Mouse (Mus musculus) right cerebral cortex, postnatal 36 days (tissue): Measurements from ENCODE around the gene Ndfip2.
A peak's percentile ranks its signal among the peaks of the same experiment; 100 is the strongest.

Source experiments
- DNase-seq, 2 experiments: peaks; one replicate each; pipeline ENCODE4 v3.0.0; 2022; ENCODE audit warnings: low spot score in 2 of 2, mixed read lengths in 1 of 2

The Ndfip2 gene

DNA sequence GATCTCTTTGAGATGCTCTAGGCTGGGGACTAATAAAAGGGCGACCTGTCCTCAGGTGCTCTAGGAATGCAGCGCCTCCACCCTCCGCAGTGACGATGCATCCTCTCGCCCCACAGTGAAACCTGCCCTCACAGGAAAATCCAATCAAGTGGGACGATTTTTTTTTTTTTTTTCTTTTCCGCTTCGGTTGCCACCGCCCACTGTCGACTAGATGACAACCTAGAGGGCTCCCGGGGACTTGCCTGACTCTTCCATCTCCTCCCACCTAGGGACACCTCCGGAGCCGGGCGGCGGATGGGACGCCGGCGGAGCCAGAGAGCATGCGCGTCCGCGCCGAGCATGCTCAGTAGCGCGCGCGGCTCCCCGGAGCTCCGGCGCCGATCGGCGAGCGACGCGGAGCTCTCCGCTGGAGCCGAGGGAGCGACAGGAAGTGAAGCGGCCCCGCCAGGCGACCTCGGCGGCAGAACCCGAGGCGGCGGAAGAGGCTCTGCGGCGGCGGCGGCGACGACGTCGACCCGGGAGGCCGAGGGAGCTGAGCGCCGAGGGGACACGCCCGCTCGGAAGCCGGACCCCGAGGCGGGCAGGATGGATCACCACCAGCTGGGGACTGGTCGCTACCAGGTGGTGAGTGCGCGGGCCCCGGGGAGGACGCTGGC lies at the start of gene Ndfip2:
Gene Ndfip2 (plus strand): TSS at position 195 of the 656 bp plus-strand sequence.
- DNase-seq, result peak; percentile 84

DNA sequence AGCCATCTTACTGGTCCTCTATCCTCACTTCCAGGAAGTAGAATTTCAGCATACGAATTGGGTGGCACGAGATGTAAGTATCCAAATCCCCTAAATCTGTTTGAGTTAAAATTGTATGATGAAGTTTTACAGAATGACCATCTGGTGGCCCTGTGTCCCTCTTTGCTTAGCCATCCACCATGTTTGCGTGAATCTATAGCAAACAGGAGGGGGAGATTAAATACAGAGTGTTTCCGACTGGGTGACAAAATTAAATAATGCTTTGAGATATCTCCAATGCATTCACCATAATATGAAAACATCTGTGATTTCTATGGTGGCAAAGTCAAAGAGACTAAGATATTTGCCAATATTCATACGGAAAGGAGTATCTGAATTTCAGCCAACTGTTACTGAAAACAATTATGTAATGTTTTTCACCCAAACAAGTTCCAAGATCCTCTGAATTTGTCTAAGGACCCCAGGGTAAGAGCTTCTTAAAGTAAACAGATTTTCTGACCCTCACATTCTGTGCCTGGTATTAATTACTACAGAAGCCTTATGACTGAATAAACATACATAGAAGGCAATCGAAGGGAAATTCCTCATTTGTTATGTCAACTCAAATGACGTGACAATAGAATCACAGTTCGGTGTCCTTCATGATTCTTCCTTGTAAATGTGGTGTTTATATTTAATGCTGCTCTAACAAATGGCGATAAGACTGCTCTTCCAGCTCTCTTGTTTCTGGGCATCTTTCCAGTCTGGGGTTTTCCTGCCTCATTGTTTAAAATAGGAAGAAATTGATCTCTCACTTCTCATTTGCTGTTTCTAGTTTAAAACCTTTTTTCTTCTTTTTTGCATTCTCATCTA lies 38.6 kb upstream of the Ndfip2 start:
- DNase-seq, result no peak

DNA sequence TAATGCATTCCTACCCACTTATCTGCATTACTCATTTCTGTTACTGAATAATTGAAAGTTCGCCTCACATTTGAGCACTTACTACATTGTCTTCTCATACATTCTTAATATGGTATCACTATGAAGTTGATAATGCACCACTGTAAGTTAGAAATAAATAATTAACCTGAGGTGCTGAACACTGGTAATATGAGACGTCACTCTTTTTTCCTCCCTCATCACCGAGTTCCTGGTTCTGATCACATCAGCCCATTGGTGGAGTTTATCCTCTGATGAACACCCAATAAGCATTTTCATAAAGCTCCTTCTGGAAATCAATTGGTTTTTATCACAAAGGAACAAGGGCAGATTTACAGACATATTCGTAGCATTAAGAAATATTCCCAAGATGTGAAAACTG lies 36.1 kb upstream of the Ndfip2 start:
- DNase-seq, result no peak

DNA sequence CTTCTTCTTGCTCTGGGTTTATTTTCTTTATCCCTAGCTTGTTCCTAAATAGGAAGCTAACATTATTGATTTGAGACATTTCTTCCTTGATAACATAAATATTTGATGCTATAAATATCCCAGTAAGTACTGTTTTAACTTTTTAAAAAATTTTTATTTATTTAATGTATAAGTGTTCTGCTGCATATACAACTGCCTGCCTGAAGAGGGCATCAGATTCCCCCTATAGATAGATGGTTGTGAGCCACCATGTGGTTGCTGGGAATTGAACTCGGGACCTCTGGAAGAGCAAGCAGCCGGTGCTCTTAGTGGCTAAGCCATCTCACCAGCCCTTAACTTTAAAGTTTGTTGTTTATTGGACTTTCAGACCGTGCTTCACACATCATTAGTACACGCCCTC lies 32.6 kb upstream of the Ndfip2 start:
- DNase-seq, result no peak

DNA sequence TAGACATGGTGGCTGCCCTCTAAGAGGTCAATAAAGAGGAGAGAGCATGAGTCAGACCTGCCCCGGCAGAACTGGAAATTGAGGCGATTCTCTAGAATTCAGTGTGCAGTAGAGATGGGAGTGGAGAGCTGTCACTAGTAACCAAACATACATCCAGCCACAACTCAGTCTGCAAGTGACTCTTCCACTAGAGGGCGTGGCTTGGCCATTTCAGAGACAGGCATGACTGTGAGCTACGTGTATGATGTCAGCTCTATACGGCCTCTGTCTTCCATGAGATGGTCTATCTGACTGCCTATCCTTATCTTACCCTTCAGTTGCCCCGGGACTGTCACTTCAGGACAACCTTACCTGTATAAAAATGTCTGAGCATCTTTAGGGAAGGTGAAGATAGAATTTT lies 26.0 kb upstream of the Ndfip2 start:
- DNase-seq, result peak in 1 of 2 experiments; percentile 27

DNA sequence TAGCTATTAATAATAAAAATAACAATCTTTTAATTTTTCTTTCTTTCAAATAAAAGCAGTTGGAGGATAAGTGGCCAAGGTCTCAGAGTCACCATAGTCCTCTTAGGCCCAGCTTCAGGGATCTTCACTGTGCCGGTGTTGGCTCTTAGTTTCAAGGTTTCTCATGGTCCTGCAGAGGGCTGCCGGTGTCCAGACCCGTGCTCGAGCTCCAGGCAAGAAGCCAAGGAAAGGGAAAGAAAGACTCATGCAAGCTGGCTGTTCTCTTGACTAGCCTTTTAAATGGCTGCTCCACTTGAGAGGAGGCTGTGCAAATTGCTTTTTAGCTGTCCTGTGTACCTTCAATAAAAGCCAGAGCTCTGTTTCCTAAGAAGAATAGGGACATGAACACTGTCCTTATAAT lies 21.8 kb upstream of the Ndfip2 start:
- DNase-seq, result no peak

DNA sequence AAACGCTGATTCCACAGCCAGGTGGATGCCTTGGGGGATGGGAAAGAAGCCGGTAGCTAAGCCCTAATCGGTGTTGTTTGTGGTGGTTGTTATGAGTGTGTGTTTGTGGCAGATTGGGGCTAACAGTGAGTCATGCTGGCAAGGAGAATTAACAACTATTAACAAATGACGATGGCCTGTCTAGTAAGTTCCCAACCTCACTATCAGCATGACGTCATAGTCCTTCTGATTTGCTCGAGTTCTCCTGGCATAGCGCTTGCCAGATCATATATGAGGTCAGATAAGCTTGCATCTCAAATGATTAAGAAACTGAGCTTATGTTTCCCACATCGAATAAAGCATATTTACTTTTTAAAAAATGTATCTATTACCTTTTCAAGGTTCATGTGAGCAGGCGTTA lies 20.6 kb upstream of the Ndfip2 start:
- no peak for DNase-seq

DNA sequence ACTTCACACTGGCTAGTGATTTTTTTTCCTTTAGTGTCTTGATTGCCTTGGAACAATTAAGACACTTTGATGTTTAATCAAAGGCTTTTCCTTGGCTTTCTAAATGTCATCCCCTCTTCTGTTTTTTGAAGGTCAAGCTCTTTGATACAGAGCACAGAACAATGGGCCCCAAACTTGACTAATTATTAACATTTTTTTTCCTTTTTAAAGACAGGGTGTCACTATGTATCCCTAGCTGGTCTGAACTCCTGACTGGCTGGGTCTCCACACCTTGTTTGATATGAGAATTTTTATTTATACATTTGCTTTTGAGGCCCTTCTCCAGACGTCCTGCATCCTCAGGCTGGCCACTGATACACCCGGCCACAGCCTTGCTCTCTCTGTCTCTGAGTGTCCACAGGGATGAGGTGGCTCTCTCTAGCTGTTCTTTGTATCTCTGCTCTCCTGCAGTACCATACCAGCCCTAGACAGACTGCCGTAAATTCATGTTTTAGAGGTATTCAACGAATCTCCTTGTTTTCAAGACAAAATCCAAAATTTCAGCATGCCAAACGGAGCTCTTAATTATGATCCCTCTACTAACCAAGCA lies 19.8 kb upstream of the Ndfip2 start:
- no peak for DNase-seq

DNA sequence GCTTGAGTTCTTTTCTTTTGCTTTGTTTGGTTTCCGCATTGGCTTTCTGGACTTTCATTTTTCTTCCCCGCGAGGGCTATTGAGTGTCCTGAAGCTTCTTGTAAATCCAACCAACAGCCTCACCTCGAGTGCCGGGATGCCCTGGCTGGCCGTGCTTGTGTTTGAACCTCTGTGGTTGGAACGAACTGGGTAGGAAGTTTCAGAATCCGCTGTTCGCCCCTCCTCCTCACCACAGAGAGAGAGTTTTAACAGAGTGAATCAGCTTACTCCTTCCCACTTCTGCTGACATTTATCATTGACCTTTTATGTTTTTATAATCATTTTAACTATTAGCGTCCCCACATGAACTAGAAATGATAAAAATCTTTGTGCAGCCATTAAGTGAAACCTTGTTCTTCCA lies 18.3 kb upstream of the Ndfip2 start:
- DNase-seq, result no peak

DNA sequence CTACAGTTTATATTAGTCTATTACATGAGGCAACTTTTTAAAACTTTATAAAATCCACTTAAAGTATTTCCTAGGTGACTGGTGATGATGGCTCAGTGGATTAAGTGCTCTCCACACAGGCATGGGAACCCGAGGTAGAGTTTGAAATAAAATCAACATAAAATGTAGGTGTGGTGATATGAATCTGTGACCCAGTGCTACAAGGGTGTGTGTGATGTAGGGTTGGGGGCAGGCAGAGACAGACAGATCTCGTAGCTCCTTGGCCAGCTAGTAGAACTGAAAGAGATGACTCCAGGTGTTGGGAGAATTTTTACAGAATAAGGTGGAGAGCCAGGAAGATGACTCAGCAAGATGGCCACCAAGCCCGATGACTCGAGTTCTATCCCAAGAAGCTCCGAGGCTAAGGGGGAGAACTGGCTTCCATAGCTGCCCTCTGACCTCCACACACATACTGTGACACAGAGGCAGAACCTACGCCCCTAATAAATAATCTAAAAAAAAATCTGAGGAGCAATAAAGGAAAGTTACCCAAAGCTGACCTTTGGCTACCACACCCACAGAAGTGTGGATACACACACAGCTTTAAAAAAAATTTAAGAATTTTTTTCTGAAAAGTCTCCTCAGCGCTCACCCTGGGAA lies 14.4 kb upstream of the Ndfip2 start:
- no peak for DNase-seq

DNA sequence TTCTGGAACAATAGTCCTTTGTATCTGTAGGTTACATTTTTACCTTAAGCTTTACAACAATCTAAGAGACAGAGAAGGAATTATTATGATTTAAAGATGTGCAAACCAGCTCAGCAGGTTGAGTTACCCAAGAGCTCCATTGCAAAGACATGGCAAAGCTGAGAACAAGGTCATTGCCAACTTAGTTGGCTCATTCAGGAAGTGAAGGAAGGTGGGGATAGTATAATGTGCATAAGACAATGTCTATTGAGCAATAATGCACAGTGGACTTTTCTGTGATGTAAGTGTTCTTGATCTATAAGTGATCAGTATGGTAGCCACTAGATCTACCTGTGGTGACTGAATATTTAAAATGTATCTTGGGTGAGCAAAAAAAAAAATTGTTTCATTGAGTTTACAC lies 7.3 kb upstream of the Ndfip2 start:
- no peak for DNase-seq

DNA sequence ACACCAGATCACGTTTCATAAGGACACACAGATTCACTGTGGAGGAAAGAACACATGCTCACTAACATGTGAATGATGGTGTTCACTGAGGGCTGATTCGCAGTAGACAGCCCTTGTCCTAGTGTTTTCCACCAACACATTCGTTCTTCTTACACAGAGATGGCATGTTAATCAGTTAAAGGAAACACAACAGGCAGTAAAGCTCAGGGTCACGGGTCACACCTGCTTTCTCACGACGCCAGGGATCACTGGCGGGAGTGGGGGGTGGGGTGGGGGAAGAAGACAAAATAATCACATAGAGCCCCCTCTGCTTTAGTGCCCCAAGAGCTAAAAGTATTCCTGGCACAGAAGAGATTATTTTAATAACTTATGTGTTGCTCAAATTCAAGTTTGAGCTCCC lies 5.1 kb upstream of the Ndfip2 start:
- no peak for DNase-seq

DNA sequence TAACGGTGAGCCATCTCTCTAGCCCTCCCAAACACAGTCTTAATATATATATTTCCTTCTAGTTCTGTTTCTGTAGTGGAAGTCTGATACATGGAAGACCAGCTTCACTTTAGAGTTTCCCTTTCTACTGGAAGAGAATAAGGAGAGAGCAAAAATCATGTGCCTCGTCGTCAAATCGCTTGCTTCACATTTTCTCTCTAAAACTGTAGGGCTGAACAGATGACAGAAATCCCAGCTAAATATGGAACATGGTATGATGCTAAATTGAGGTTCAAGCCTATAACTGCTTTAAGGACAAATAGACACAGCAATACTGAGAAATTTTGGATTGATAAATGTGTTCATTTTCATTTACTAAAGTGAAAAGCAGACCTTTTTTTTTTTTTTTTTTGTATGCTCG lies 4.0 kb upstream of the Ndfip2 start:
- DNase-seq, result no peak

DNA sequence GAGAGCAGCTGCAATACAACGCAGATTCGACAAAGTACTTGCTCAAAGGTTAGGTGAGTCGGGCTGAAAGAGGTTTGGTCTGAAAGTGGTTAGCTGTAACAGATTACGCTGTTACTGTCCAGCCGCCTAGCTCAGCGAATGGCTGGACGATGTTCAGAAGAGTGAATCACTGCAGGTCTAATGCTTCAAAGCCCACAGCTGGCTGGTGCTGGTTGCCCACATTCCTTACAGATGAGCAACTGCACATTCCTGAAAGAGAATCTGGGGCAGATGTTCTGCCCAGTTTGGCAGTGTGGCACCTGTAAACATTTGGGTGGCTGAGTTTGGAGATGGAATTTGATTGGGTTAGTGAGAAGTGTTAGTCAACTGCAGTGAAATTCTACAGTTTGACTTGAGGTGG lies 2.8 kb upstream of the Ndfip2 start:
- DNase-seq, result no peak

DNA sequence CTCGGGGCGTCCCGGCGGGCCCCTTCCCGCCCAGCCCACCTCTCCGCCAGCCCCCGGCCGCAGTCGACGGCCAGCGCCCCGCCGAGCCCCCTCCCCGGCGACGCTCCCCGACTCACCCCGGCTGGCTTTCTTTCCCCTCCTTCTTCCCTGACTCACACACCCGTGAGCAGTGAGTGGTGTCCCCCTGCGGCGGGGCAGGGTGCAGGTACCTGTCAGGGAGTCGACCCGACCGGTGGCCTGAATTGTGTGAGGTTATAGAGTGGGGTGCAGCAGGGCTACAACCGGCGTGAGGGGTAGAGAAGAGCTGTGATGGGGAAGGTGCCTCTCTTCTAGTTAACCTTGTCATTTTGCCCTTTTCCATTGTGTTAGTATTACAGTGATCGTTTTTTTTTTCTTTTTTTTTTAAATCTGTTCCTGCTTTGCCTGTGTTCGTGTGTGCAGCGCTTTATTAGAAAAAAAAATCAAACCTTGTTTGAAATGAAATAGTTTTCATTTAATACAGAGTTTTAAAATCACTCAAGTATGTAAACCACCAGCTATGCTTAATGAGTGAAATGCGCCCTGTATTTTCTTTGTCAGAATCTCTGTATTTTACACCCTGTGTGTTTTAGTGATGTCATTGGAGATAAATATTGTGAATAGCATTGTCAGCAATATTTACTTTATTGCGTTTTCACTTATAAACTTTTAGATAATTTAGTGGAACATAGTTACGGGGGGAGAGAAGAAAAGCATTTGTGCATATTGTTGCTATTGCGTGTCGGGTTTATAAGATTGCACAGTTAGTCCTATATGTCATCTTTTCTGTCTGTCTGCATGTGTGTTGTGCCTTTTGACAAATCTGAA lies 885 bp downstream of the Ndfip2 start:
- peak in 1 of 2 experiments; percentile 7 for DNase-seq

DNA sequence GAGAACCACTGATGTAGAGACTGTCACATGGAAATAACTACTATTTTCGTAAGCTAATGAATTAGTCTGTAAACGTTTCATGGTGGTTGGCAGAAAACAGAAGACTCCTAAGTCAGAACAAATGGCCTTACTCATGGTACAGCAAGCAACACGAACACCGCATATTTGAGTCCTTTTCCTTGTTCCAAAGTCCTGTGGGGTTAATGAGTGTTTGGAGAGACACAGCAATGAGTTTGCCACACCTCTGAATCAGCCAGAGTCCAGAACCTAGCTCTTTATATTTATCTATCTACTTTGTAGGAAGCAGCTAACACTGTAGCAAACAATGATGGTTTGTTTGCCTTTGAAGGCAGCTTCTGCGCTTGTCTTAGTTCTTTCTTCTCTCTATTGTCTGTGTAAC lies 4.5 kb downstream of the Ndfip2 start:
- DNase-seq, result no peak

DNA sequence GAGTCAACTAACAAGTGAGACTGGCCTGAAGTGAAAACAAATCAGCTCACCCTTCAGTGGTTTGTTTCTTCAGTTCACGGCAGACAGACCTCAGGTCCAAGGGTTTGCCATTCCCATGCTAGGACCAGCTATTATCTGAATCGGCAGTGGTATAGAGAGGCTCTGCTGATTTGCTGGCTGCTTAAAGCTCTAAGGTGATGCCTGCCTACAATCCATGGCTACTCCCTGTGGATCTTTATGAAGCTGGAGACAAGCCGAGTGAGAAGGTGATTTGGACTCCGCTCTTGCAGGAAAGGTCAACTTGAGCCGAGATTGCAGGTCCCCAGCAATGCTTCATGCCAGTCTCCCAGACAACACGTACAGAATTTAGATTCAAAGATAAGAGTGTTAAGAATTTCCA lies 8.7 kb downstream of the Ndfip2 start:
- no peak for DNase-seq

DNA sequence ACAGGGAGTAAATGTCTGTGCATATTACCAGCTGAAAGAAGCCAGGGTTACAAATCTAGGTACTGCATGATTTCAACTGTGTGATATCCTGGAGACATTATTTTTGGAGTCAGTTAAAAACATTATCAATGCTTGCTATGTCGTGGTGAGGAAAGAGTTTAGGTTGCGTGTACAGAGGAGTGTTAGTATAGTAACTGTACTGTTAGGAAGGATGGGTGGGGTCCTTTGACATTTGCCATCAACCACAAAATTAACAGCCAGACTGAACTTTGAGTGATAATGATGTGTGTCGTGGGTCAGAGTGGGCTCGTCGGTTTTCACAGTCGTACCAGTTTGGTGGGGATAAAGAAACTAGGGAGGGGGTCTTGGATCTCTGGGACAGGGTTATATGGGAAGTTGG lies 13.7 kb downstream of the Ndfip2 start:
- DNase-seq, result no peak

DNA sequence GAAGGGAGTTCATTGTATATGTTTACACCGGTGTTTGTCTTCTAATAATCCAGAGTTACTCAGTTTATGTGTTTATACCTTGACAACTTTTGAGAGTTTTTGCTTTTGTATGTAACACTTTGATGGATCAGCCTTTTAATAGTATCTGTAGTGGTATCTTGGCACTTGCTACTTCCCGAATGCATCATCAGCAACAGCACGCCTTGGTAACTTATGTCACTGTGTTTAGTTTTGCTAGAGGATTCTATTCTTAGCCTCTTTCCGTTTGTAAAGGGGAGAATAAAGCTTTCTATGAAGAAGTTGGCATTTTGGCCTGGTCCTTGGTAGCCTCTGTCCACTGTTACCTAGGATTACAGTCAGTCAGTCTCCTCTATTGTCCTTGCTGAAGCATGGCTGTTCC lies 14.2 kb downstream of the Ndfip2 start:
- DNase-seq, result no peak

DNA sequence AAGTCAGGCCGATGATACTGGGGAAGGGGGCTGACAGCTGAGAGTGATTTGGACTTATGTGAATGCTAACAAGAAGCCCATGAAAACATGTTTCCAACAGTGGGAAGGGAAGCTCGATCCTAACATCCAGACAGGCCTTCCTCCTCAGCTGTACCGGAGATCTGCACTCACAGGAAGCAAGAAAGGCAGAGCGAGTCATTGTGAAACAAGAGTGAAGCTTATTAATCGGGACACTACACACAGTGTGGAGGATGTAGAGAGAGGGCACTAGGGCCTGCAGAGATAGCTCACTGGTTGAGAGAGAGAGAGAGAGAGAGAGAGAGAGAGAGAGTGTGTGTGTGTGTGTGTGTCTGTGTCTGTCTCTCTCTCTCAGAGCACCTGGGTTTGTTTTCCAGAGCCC lies 16.8 kb downstream of the Ndfip2 start:
- DNase-seq, result no peak

DNA sequence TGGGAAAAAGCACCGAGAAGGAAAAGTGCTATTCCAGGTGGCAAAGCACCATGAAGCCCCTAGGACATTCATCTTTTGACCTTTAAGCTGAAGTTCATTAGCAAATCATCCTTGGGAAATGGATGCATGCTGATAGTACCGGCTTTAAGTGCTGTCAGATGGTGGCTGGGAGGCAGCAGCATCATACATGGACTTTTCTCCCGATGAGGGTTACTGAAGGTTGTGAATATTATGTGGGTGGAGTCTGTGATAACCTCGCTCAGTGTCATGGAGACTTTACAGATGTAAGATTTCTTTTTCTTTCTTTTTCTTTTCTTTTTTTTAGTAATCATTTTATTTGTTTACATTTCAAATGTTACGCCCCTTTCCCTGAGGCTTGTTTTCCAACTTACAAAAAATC lies 18.9 kb downstream of the Ndfip2 start:
- DNase-seq, result no peak

DNA sequence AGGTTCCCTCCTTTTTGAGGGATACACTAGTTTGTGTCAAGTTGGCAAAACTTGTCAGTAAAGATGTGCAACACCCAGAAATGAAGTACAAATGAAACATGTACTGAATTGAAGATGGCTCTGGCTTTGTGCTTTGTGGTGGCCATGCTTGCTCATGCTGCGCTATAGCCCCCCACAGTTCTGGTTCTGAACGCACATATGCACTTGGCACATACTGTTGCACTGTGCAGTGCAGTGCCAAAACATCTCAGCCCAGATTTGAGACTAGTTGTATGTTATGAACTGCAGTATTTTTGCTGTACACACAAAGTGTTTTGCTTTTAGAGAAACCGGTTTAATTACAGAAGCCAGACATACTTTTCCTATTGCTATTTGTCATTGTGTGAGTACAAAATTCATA lies 25.7 kb downstream of the Ndfip2 start:
- no peak for DNase-seq
